Mouse (Mus musculus): ENCODE measurements around the gene R3hdm1.
"Not testable (repeated sequence)": the region's sequence is repeated elsewhere in the genome, so short reads cannot be mapped to it uniquely, and the experiment has no call there.

The R3hdm1 gene

DNA sequence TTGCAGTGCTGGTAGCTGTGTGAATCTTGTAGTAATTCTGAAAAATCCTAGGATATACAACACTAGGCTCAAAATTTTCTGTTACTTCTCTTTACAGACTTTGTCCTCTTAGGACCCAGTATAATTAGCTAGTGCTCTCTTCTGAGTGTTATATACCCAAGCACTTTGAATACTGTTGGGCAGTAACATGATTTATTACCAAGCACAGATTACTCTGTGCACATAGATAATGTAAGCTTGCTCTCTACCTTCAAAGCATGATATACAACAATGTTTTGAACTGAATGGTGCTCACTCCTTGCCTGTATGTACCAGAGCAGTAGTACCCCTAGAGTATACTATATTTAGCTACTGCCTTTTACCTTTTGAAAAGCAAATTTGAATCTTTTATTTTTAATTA is 33.1 kb downstream of the R3hdm1 start:
- DNase-seq (ENCODE audit: low spot score): not testable (repeated sequence)

DNA sequence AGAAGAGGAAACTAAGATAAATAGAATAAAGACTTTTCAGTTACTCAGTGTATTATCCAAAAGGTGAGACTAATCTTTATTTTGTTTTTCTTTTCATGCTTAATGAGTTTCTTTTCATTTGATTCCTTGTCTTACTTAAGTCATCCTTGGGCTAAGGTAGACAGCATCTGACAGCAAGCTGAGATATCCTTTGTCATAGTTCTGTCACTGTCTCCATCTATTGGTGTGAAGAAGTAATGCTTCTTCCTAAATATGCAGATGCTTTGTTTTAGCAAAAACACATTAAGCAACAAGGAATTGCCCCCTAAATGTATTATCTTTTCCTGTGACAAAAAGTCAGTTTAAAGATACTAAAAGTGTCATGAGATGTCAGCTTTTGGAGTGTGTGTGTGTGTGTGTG is 37.9 kb downstream of the R3hdm1 start:
- no peak for DNase-seq (ENCODE audit: low spot score)

DNA sequence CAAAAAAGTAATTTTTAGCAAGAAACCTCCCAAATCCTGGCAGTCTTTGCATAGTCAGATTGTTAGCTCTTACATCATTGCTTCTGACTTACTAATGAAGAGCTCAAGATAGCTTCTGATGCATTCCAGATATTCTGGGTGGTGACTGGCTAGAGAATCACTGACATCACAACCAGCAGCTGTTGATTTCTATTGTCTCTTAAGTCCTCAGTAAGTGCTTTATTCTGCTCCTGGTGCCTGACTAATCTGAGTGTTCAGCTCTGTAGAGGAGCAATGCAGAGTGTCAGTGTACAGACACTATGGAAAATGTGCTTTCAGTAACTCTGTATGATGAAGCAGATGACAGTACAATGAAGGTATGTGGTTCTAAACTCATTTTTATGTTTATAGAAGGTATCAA is 38.6 kb downstream of the R3hdm1 start:
- DNase-seq (ENCODE audit: low spot score): no peak

DNA sequence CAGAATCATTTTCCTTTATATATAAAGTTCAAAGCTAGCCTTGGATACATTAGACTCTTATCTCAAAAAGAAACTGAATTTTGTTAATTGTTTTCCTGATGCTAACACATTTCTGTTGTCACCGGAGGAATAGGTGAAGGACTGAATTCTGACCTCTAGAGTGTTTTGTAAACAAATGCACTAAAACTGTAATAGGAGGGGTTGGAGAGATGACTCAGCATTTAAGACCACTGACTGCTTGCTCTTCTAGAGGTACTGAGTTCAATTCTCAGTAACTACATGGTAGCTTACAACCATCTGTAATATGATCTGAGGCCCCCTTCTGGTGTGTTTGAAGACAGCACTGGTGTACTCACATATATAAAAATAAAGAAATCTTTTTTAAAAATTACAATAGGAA is 63.9 kb downstream of the R3hdm1 start:
- DNase-seq (ENCODE audit: low spot score): no peak

DNA sequence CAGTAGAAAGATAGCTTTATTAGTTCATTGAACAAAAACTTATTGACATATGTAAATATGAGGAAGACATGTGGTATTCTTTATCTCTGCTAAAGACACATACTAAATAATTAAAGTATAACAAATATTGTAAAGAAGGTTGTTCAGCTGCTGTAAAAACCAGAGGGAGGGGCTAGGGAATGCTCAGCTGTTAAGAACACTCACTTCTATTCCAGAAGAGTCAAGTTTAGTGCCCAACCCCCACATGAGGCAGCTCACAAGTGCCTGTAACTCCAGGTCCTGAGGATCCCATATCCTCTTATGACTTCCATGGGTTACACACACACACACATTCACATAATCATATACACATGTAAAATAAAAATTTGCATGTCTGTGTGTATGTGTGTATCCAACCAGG is 67.0 kb downstream of the R3hdm1 start:
- DNase-seq (ENCODE audit: low spot score): no peak

DNA sequence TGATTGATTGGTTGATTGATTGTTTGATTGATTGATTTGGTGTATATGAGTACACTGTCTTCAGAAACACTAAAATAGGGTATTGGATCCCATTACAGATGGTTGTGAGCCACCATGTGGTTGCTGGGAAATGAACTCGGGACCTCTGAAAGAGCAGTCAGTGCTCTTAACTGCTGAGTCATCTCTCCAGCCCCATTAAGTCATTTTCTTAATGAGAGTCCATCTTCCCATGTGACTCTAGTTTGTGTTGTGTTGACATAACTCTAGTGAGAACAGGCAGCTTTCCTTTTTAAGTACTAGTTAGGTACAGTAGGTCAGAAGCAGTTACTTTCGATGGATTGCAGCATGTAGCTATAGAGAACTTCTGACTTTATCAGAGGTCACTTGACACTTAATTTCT is 88.3 kb downstream of the R3hdm1 start:
- no peak for DNase-seq (ENCODE audit: low spot score)

DNA sequence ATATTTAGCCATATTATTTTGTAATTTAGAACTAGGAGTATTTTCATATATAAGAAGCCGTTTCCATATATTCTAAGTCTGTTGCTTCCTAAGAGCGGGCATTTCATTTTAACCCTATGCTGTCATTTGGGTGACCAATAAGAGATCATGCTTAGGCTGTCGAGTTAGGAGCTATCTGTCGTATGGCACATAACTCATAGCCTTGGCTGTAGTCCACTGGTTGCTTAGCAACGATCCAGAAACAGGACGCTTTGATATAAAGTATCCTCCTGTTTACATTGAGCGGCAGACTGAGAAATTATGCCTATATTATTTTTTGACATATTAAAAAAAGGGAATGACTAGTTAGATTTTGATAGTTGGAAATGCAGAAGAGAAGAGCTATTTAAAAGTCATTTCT is 89.3 kb downstream of the R3hdm1 start:
- no peak for DNase-seq (ENCODE audit: low spot score)

DNA sequence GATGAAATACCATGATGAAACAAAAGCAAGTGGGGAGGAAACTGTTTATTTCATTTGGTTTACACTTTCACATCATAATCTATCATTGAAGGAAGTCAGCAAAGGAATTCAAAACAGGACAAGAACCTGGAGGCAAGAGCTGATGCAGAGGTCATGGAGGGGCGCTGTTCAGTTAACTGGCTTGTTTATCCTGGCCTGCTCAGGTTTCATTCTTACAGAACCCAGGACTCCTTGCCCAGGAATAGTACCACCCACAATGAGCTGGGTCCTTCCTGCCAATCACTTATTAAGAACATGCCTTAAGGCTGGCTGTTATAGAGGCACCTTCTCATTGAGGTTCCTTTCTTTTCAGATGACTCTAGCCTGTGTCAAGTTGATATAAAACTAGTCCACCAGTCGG is 90.9 kb downstream of the R3hdm1 start:
- DNase-seq (ENCODE audit: low spot score): no peak

DNA sequence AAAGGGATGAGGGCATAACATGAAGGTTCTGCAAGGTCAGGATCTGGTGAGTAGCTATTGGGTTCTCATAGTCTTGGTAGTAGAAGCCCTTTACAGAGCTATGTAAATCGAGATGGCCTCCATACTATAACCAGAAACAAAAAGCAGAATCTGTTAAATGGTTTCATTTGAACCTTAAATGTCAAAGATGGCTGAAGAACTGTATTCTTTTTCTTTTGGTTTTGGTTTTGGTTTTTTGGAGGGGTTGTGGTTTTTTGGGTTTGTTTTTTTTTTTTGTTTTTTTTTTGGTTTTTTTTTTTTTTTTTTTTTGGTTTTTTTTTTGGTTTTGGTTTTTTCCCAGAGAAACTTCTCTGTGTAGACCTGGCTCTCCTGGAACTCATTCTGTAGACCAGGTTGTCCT is 94.3 kb downstream of the R3hdm1 start:
- DNase-seq (ENCODE audit: low spot score): no peak

DNA sequence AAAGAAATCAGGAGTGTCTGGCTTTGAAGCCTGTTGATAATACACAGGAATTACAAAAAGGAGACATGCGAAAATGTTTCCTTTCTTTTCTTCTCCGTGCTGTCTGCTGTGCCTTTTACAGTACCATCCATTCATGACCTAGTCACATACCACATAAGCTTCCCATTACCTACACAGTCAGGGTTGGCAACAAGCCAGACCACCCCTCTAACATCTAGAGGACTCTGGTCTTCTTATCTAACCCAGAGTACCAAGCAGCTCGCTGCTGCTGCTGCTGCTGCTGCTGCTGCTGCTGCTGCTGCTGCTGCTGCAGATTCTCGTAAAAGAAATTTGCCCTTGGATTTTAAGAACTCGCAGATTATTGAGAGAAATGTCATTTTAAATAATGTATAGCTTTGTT is 110.2 kb downstream of the R3hdm1 start:
- DNase-seq (ENCODE audit: low spot score): no peak

DNA sequence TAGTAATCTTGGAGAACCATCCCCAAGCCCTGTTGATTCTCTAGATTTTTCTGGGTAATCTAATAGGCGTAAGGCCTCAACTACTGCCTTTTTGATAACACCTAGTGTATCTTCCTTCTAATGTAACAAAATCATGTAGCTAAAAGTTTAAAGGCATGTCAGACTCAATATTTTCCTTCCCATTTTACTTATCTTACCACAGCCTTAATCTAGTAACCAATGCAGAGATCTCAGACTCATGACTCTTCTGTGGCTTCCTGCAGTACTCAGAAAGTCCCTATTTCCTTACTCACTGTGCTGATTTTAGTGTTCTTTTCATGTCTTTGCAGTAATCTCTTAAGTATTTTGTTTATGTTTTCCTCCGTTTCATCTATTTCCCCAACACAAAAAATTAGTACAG is 118.8 kb downstream of the R3hdm1 start:
- no peak for DNase-seq (ENCODE audit: low spot score)

DNA sequence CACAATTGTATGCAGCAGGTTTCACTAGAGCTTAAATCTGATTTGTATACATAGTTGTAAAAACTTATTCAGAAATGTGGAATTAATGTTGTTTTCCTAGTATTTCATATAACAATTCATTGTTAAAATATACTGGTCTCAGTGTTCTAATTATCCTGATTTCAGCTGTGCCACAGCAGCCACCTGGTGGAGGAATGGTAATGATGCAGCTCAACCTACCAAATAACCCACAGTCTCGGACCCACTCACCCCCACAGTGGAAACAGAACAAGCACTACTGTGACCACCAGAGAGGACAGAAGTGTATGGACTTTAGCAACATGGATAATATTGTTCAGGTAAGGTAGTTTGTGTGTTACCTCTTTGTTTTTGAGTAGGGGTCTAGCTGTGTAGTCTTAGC is 120.2 kb downstream of the R3hdm1 start:
- no peak for DNase-seq (ENCODE audit: low spot score)

DNA sequence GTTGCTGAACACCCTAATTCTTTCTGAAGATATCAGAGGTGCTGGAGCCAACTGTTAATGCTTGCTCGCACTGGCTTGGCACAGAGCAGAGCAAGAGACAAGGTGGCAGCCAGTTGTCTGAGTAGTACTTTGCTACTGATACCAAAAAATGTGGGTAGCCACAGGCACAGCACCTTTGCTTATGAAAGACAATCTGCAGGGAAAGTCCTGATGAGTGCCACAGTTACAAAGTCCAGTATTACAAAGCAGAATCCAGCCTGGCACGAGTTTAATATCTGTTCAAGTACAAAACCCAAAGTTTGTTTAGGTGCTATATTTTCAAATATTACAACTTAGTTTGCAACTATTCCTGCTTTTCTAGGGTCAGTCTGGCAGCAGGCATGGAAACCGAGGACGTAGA is 132.1 kb downstream of the R3hdm1 start:
- DNase-seq (ENCODE audit: low spot score): no peak

DNA sequence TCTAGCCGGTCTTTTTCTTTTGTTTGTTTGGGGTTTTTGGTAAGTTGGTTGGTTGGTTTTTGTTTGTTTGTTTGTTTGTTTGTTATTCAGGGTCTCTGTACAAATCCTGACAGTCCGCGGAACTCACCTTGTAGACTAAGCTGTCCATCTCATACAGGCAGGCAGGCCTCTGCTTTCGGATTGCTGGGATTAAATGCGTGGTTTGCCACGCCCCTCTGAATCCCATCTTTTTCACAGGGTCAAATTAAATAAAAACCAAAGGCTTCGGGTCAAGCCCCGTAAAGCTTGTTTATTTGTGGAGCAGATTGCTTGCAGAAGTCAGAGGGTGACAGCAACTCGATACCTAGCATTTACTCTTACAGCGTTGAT is 140.5 kb downstream of the R3hdm1 start, which contains the start of gene Ubxn4:
TSS of gene Ubxn4 (plus strand) at position 338 of the 369 bp plus-strand sequence.
- no peak for DNase-seq (ENCODE audit: low spot score)

DNA sequence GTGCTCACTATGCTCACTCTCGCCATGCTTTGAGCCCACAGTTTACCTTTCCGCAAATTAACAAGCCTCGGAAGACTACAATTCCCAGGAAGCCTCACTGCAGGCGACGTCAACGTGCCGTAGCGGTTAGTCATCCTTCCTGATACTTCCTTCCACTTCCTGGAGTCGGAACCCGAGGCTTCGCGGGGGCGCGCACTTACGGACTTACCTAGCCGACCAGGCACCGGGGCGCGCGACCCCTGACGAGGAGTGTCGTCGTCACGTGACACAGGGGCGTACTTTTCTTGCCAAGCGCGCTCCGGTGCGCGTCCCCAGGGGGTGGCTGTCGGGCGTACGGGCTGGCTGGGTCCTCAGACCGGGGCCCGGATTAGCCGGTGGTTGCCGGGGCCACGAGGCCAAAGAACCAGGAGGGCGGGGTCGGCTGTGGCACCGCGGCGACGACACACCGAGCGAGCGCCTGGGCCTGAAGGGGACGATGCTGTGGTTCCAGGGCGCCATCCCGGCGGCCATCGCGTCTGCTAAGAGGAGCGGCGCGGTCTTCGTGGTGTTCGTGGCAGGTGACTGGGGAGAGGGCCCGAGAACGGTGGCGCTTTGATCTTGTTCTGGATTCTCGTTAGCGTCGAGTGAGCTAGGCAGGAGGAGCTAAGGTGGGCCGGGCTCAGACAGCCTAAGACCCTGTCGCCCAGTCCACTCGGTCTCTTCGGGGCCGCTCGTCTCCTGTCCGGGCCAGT is 141.1 kb downstream of the R3hdm1 start:
- DNase-seq (ENCODE audit: low spot score): peak; percentile 99

DNA sequence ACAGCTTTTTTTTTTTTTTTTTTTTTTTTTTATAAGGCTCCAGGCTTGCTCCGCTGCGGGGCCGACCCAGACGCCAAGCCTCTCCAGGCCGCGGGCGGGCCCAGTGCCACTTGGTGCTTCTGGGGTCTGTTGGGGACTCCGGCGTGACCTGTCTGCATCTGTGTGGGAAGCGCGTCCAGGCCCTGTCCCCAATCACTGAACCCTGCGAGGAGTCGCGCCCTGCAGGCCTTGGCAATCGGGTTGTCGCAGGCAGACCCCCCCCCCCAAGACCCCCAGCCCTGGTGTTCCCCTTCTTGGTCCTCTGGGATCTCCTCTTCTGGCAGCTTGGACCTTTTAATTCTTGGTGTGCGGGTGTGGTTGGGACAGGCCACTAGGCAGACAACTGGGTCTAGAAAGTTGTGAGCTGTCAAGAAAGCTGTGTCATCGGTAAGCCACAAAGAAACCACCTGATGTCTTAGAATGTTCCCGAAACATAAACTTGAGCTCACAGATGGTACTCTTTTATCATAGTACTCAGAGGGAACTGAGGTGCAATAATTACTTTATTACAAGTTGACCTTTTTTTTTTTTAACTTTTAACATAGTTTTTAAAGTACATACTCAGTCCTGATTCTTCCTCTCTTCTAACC is 141.7 kb downstream of the R3hdm1 start:
- DNase-seq (ENCODE audit: low spot score): no peak

DNA sequence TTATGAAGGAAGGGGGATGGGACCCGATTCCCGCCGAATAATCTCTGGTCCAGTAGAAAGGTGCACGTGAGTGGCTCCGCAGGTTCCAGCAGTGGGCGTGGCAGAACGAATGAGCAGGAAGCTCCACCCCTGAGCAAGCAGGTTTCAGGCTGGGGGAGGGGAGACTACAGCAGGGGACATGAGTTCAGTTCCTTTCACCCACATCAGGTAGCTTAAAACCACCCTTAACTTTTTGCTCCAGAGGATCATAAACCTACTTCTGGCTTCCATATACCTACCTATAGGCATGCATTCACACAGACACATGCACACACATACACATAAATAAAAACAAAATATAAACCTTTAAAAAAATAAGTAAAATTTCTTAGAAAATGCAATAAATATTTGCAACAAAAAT is 164.0 kb downstream of the R3hdm1 start:
- not testable (repeated sequence) for DNase-seq (ENCODE audit: low spot score)

DNA sequence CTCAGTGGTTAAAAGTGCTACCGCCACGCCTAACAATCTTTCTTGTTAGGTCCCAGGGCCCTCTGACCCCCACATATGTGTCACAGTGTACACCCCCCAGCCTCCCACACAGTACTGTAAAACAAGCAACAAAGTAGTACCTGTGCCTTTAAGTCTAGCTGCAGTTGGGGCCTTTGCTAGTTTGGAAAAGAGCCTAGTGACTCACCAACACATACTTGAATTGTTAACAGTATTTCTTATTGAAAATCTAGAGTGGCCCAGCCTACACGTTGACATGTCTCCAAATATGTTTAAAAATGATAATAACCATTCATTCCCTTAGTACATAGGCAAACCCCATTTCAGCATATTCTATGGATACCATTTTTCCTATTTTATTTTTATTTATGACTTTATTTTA is 167.6 kb downstream of the R3hdm1 start:
- no peak for DNase-seq (ENCODE audit: low spot score)

DNA sequence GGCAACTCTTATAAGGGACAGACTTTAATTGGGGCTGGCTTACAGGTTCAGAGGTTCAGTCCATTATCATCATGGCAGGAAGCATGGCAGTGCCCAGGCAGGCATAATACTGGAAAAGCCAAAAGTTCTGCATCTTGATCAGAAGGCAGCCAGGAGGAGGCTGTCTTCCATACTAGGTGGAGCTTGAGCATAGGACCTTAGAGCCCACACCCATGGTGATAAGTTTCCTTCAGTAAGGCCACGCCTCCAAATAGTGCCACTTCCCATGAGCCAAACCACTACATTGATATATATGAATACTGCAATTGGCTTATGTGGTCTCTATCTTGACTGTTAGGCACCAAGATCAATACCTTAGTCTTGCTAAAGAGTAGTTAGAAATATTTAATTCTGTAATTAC is 172.8 kb downstream of the R3hdm1 start:
- DNase-seq (ENCODE audit: low spot score): no peak

DNA sequence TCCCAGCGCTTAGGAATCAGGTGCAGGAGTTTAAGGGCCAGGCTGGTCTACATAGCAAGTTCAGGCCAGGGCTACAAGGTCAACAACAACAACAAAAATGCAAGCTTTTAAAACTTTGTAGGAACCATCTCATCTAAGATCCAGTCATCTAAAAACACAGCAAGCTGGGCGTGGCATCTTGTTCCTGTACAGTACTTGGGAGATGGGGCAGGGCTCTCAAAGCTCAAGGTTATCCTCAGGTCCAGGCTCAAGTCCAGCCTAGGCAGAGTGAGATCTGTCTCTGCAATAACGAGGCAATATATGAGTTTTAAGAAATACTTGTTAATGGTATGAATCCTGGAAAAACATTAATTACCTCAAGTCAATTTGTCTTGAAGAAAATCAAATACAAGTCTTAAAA is 175.5 kb downstream of the R3hdm1 start:
- no peak for DNase-seq (ENCODE audit: low spot score)

DNA sequence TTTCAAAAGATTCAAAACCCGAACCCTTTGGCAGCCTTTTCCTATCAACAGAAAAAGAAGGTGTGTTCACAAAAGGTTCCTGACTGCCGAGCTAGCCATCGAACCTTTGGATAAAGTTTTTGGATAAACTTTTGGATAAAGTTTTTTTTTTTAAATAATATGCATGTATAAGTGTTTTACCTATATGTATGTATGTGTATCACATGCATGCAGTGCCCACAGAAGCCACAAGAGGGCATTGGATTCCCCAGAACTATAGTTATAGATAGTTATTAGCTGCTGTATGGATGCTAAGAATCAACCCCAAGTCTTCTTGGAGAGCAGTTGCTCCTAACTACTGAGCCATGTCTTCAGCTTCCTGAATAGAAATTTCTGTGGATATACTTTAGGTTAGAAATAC is 178.7 kb downstream of the R3hdm1 start:
- DNase-seq (ENCODE audit: low spot score): no peak

DNA sequence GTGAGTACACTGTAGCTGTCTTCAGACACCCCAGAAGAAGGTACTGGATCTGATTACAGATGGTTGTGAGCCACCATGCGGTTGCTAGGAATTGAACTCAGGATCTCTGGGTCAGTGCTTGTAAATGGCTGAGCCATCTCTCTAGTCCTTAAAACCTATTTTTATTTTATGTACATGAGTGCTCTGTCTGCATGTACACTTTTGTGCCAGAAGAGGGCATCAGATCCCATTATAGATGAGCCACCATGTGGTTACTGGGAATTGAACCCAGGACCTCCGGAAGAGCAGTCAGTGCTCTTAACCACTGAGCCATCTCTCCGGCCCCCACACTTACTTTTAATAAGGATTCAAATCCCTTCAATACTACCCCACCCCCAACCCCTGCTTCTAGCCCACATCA is 179.8 kb downstream of the R3hdm1 start:
- no peak for DNase-seq (ENCODE audit: low spot score)

DNA sequence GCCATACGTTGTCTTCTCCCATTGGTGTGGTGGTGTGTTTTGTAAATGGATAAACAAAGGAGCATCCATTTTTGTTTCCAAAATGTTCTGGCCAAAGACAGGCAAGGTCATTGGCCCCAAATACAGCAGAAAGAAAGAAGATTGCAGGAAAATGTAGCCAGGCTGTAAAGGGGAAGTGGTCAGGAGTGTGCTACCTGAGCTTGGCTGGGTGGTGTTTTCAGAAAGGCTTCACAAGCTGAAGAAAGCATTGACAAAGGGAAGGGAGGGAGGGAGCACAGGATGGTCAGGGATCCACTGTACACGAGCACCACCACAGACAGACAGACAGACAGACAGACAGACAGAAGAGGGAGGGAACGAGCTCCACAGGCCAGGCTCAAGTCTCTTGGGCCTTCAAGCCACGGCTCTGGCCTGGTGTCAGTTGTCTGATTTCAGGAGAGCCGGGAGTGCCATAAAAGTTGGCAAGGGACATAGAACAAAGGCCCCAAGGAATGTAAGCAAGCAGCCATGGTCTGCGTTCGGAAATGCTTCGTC is 181.1 kb downstream of the R3hdm1 start:
- no peak for DNase-seq (ENCODE audit: low spot score)

DNA sequence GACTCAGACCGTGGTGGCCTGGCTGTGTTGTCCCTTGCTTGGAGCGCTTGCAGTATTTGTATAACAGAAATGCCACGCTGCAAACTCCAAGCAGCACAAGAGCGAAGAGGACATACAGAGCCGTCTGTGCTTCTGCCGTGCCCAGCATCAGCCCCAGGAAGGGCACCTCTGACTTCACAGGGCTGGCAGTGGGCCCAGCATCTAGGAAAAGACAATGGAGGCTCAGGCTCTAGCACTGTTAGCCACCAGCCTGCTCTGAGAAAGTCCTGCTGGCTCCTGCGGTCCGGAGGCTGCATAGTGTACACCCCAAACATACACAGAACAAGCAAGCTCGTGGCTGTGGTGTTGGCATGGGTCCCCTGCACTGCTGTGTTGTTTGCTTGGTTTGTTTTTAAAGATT is 182.0 kb downstream of the R3hdm1 start:
- no peak for DNase-seq (ENCODE audit: low spot score)

All from testis, postnatal 14 days (tissue).